Mouse (Mus musculus) hindbrain, embryonic 16.5 days (tissue): Measurements from ENCODE around the gene Pycr2. TPM values are rescaled to one million over a fixed set of nuclear protein-coding genes. Genes with fewer than 3 reads are reported as not detected.

Source experiments
- ATAC-seq: fragments of 200-750 bp; cut with Nextera tagmentation; 2 replicates; pipeline ENCODE4 v1.8.0; 2017; ENCODE audit warnings: moderate TSS enrichment, moderate library complexity
- H3K27ac ChIP-seq: fragments of 300-500 bp; sonication (generic); 2 replicates; pipeline ENCODE4 v1.5.1; 2014; ENCODE audit warnings: low read depth, mild to moderate bottlenecking, control low read depth, low read length, moderate library complexity
- H3K27me3 ChIP-seq: fragments of 300-500 bp; sonication (generic); replicated peaks from 2 replicates; pipeline ENCODE4 v1.6.1; 2014; ENCODE audit warnings: low read length; ENCODE audit not compliant: control insufficient read depth, insufficient read depth
- H3K36me3 ChIP-seq: fragments of 300-500 bp; sonication (generic); 2 replicates; pipeline ENCODE4 v1.6.1; 2014; ENCODE audit warnings: mild to moderate bottlenecking, low read length, moderate library complexity, mixed read lengths; ENCODE audit not compliant: control insufficient read depth, insufficient read depth
- H3K4me1 ChIP-seq: fragments of 300-500 bp; sonication (generic); 2 replicates; pipeline ENCODE4 v1.6.1; 2014; ENCODE audit warnings: low read depth, low read length; ENCODE audit not compliant: control insufficient read depth, insufficient read depth
- H3K4me2 ChIP-seq: fragments of 300-500 bp; sonication (generic); 2 replicates; pipeline ENCODE4 v1.6.1; 2014; ENCODE audit warnings: mild to moderate bottlenecking, low read length, control low read depth, moderate library complexity
- H3K4me3 ChIP-seq: fragments of 300-500 bp; sonication (generic); 2 replicates; pipeline ENCODE4 v1.5.1; 2014; ENCODE audit warnings: mild to moderate bottlenecking, low read length, control low read depth, moderate library complexity
- H3K9ac ChIP-seq: fragments of 300-500 bp; sonication (generic); 2 replicates; pipeline ENCODE4 v1.6.1; 2014; ENCODE audit warnings: low read depth, mild to moderate bottlenecking, control low read depth, low read length, moderate library complexity
- H3K9me3 ChIP-seq: fragments of 300-500 bp; sonication (generic); 2 replicates; pipeline ENCODE4 v1.6.1; 2014; ENCODE audit warnings: mild to moderate bottlenecking, low read length, moderate library complexity; ENCODE audit not compliant: control insufficient read depth
- WGBS: fragments of 180-500 bp; shearing (Covaris S2); extraction: QIAGEN DNeasy Blood & Tissue Kit; methylation state at CpG from one replicate; pipeline ENCODE4 v1.1.7; 2014; 5-methylcytosine and 5-hydroxymethylcytosine counted together
- polyA plus RNA-seq: library from polyadenylated mRNA; unstranded; fragments of >200 nt; fragmentation: Nextera tagmentation; extraction: Ambion mirVana; gene quantifications from 2 replicates; pipeline ENCODE4 v1.2.1, GENCODE M21; 2015

Pycr2 gene
- polyA plus RNA-seq, 1 experiment from 2014 or later, result 74.6 TPM

- Histone ChIP-seq H3K9ac (peak within 1 kb of the TSS; percentile 69), H3K27me3 (peaks cover 36% of the 10 kb centered on the region), H3K4me3 (peak within 1 kb of the TSS; percentile 77), H3K36me3 (no peaks in the 10 kb centered on the region), H3K4me2 (peak within 1 kb of the TSS; percentile 100), H3K4me1 (peaks cover 17% of the 10 kb centered on the region; the same call in 1 of the 2 replicates), H3K27ac (no peak within 1 kb of the TSS; the same call in 1 of the 2 replicates), H3K9me3 (no peaks in the 10 kb centered on the region)
- peak; percentile 51 for ATAC-seq
- 0% methylated on average over 72 of the region's 73 CpGs for WGBS
These were observed 38.3 kb downstream of the Pycr2 start, which contains the start of gene Tmem63a for GRCm38 (mm10) chr1:180942166-180943031. TSS of gene Tmem63a (plus strand) at chr1:180942344.

GRCm38 (mm10) chr1:180943032-180943644, 39.0 kb downstream of the Pycr2 start:
- Histone ChIP-seq H3K4me2 (peak overlapping the region; percentile 100), H3K9ac (no peak overlapping the region; the same call in 1 of the 2 replicates), H3K27me3 (peaks cover 33% of the 10 kb centered on the region), H3K36me3 (no peaks in the 10 kb centered on the region), H3K27ac (no peak overlapping the region), H3K9me3 (no peaks in the 10 kb centered on the region), H3K4me3 (peak overlapping the region; percentile 77), H3K4me1 (peaks cover 17% of the 10 kb centered on the region; the same call in 1 of the 2 replicates)
- ATAC-seq, result no peak
- WGBS, result 35% methylated on average over 11 of the region's 11 CpGs

GRCm38 (mm10) chr1:180943896-180944295, 39.8 kb downstream of the Pycr2 start:
- no peak for ATAC-seq
- no peak overlapping the region for H3K4me3 ChIP-seq
- no peaks in the 10 kb centered on the region for H3K36me3 ChIP-seq
- peaks cover 33% of the 10 kb centered on the region for H3K27me3 ChIP-seq
- H3K4me2 ChIP-seq, result no peak overlapping the region
- H3K9ac ChIP-seq, result no peak overlapping the region
- WGBS, result 92% methylated on average over 1 of the region's 1 CpGs
- no peak overlapping the region for H3K27ac ChIP-seq
- H3K4me1 ChIP-seq, result peaks cover 17% of the 10 kb centered on the region; the same call in 1 of the 2 replicates
- H3K9me3 ChIP-seq, result no peaks in the 10 kb centered on the region

DNA sequence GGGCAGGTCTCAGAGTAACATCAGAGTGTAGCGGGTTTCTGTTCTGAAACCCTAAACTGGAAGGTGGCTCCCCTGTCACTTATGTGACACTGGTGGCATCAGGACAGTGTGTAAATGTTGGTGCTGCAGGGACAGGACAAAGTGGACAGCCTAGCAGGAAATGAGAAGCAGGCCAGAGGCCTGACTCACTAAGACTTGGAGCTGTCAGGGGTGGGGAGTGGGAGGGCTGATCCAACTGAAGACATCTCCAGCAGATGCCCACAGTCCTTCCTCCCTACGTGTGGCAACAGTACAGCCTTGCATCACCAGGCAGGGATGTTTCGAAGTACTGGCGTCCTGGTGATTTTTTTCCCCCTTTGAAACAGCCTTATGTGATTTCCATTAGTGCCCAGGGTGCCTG, 40.5 kb downstream of the Pycr2 start:
- ATAC-seq, result no peak
- Histone ChIP-seq H3K9ac (no peak overlapping the region), H3K9me3 (no peaks in the 10 kb centered on the region), H3K4me3 (no peak overlapping the region), H3K36me3 (no peaks in the 10 kb centered on the region), H3K4me1 (peaks cover 17% of the 10 kb centered on the region; the same call in 1 of the 2 replicates), H3K4me2 (no peak overlapping the region), H3K27me3 (peaks cover 33% of the 10 kb centered on the region), H3K27ac (no peak overlapping the region)
- WGBS, result 78% methylated on average over 4 of the region's 4 CpGs

DNA sequence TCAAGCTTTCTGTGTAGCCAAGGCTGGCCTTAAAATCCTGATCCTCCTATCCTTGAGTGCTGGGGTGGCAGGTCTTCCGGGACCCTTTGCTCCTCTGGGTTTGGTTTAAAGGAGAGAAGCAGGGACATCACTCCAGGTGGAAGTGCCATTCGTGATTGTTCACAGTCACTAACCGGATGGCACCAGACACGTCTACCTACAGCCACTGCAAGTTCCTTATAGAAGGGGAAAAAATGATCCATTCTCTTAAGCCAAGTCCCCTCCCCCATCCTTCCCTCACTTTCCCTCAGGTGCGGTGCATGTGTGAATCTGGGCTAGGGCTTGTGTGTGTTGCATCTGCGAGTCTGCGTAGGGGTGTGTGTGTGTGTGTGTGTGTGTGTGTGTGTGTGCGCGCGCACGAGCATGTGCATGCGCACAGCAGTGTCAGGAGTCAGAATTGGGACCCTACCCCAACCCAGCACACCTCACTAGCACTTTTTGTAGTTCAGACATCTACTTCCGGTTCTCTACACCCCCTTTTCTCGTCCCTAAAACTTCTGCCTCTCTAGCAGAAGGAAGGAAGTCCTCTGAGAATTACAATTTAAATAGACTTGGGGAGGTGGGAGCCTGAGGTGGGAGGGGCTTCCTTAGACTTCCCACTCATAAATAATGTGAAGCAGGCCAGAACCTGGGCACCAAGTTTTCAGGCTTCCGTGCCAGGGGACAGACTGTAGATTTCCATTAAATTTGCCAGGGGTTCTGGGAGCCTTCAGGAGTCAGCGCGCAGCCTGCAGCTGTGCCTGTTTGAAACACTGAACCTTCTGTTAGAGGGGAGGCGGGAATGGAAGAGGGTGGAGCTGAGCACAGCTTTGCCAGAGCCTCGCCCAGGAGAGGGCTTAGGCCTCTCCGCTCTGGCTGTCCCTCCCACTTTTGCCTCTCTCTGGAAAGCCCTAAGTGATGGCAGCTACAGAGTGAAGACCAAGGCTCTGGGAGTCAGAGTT, 41.2 kb downstream of the Pycr2 start:
- Histone ChIP-seq H3K4me3 (no peak overlapping the region), H3K9ac (no peak overlapping the region; the same call in 1 of the 2 replicates), H3K9me3 (no peaks in the 10 kb centered on the region), H3K36me3 (no peaks in the 10 kb centered on the region), H3K4me2 (peak overlapping the region; percentile 15; the same call in 1 of the 2 replicates), H3K4me1 (peaks cover 17% of the 10 kb centered on the region; the same call in 1 of the 2 replicates), H3K27me3 (peaks cover 33% of the 10 kb centered on the region), H3K27ac (no peak overlapping the region)
- ATAC-seq, result peak; percentile 84
- WGBS, result 34% methylated on average over 20 of the region's 20 CpGs

GRCm38 (mm10) chr1:180946448-180946847, 42.4 kb downstream of the Pycr2 start:
- ATAC-seq, result no peak
- Histone ChIP-seq H3K36me3 (no peaks in the 10 kb centered on the region), H3K4me2 (no peak overlapping the region), H3K9me3 (no peaks in the 10 kb centered on the region), H3K4me3 (no peak overlapping the region), H3K9ac (no peak overlapping the region), H3K4me1 (peaks cover 17% of the 10 kb centered on the region; the same call in 1 of the 2 replicates), H3K27ac (no peak overlapping the region), H3K27me3 (peaks cover 27% of the 10 kb centered on the region)
- WGBS, result 80% methylated on average over 6 of the region's 6 CpGs

DNA sequence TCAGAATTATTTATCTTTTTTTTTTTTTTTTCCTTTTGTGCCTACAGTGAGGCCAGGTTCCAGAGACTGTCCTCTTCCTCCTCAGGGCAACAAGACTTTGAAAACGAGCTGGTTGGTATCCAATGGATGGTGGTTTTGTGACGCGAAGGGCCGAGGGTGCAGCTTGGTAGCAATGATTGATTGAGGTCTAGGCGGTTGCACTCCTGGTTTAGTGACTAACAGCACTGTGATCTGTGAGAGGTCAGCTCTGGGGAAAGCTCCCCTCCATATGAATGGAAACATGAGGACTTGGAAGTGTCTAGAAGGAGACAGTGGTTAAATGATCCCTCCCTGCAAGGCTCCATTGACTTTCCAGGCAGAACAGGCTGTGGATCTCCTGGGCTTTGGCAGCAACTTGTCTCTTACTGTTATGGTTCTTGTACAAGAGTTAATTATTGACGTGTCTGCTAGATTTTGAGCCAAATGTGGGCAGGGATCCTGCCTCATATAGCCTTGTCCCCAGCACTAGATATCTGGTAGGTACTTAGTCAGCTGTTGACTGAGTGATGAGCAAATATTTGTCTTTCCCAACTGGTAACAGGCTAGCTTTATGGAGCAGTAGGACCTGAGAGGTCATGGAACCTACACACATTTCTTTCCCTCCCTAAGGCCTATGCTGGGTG, 48.1 kb downstream of the Pycr2 start:
- H3K9me3 ChIP-seq, result no peaks in the 10 kb centered on the region
- 78% methylated on average over 6 of the region's 6 CpGs for WGBS
- no peaks in the 10 kb centered on the region for H3K27me3 ChIP-seq
- H3K36me3 ChIP-seq, result no peaks in the 10 kb centered on the region
- ATAC-seq, result no peak
- no peak overlapping the region for H3K27ac ChIP-seq
- no peak overlapping the region for H3K9ac ChIP-seq
- no peaks in the 10 kb centered on the region for H3K4me1 ChIP-seq
- no peak overlapping the region for H3K4me2 ChIP-seq
- H3K4me3 ChIP-seq, result no peak overlapping the region

GRCm38 (mm10) chr1:180952808-180953207, 48.7 kb downstream of the Pycr2 start:
- no peak overlapping the region for H3K4me3 ChIP-seq
- no peaks in the 10 kb centered on the region for H3K27me3 ChIP-seq
- H3K4me2 ChIP-seq, result no peak overlapping the region
- H3K9ac ChIP-seq, result no peak overlapping the region
- H3K27ac ChIP-seq, result no peak overlapping the region
- no peaks in the 10 kb centered on the region for H3K4me1 ChIP-seq
- WGBS, result 93% methylated on average over 5 of the region's 5 CpGs
- ATAC-seq, result no peak
- no peaks in the 10 kb centered on the region for H3K36me3 ChIP-seq
- H3K9me3 ChIP-seq, result no peaks in the 10 kb centered on the region
